Comparison of ENCODE assay signal across 10 mouse cellular contexts in genomic region chr14:33933778-33934317, GRCm38 (mm10). TPM values are rescaled to one million over a fixed set of nuclear protein-coding genes. Genes with fewer than 3 reads are reported as not detected.
DNase-seq lines count a peak whose midpoint lies in the region; ATAC-seq and TF ChIP-seq lines count a peak whose summit lies in the region.
"Had no signal": no experiment of that assay in that cellular context is flagged by ENCODE, and none has a peak within 500 bp of the region (broad histone marks: within the 10 kb centered on the region; RNA-seq: fewer than 3 reads in every experiment).

No protein-coding gene starts in this region.

- 34% methylated on average over 5 of the region's 5 CpGs for WGBS in heart, embryonic 12.5 days
- 45% methylated on average over 5 of the region's 5 CpGs for WGBS in kidney, adult 2 months

- intact Hi-C loops in left cerebral cortex, postnatal 36 days (cut with DNase I) = loop anchor here (1.0 to 5.0 kb wide), 3 partner anchors 107 to 260 kb away; no protein-coding TSS in a partner anchor

- H3K9me3 ChIP-seq in heart, embryonic 12.5 days (replicated peaks) = no peaks in the 10 kb centered on the region

- TF ChIP-seq CTCF in kidney, adult 2 months (conservative IDR thresholded peaks at IDR 0.05; ENCODE audit: insufficient read depth, insufficient read length, low read depth, low read length) = peak; percentile 48

- no peaks in the 10 kb centered on the region; the same call in 1 of the 2 replicates for H3K4me1 ChIP-seq in heart, embryonic 12.5 days (replicated peaks)
- H3K4me1 ChIP-seq in kidney, adult 2 months (ENCODE audit: control insufficient read depth, insufficient read depth, low read length) = no peaks in the 10 kb centered on the region

- peak; percentile 28 for DNase-seq in heart, adult 8-10 months (ENCODE audit: low spot score)
- DNase-seq in Muller cell, postnatal 12 days (ENCODE audit: inconsistent ontology term) = peak; percentile 48
- peak; percentile 79 for DNase-seq in embryo, embryonic 11 days
- DNase-seq in kidney, adult 2 months = peak; percentile 61
- DNase-seq in left cerebral cortex, postnatal 36 days (ENCODE audit: low spot score in 2 of 2) = peak; percentile 41 to 54
- peak; percentile 79 for DNase-seq in retina, embryonic 14.5 days (ENCODE audit: low spot score)
- no peak for DNase-seq in c-Kit-positive CD71-positive TER-119-positive erythroid progenitor cells, embryonic 14.5 days (ENCODE audit: low spot score)

- H3K4me3 ChIP-seq in heart, embryonic 12.5 days = no peak overlapping the region
- H3K4me3 ChIP-seq in kidney, adult 2 months (ENCODE audit: insufficient read depth, low read depth, low read length) = no peak overlapping the region
- H3K4me3 ChIP-seq: myocyte had no signal

- H3K27me3 ChIP-seq in heart, embryonic 12.5 days (replicated peaks) = peaks cover 70% of the 10 kb centered on the region
- no peaks in the 10 kb centered on the region for H3K27me3 ChIP-seq in kidney, adult 2 months (replicated peaks; ENCODE audit: control insufficient read depth, insufficient read depth, low read length)

- H3K27ac ChIP-seq in heart, embryonic 12.5 days (ENCODE audit: poor library complexity, severe bottlenecking) = no peak overlapping the region
- H3K27ac ChIP-seq in kidney, adult 2 months (ENCODE audit: insufficient read depth, low read depth, low read length) = no peak overlapping the region

- ATAC-seq in heart, embryonic 12.5 days (ENCODE audit: insufficient number of reproducible peaks, low FRiP score) = no peak

- H3K4me2 ChIP-seq in heart, embryonic 12.5 days = no peak overlapping the region

- TF ChIP-seq POLR2A in kidney, adult 2 months (IDR thresholded peaks at IDR 0.05; ENCODE audit: low read depth, low read length) = no peak

- H3K36me3 ChIP-seq in heart, embryonic 12.5 days = no peaks in the 10 kb centered on the region
- H3K36me3 ChIP-seq in kidney, adult 2 months (ENCODE audit: control insufficient read depth, insufficient read depth, low read length) = no peaks in the 10 kb centered on the region

- no peak overlapping the region for H3K9ac ChIP-seq in heart, embryonic 12.5 days

RNA-seq across cellular contexts. Expression of gene Gdf2, which starts 7.0 kb away (rescaled TPM):
- total RNA-seq in heart, adult 8-10 months (2022) = under 1 TPM; 0.11 to 0.24 (median 0.20) TPM
- 0.46 and 0.80 TPM in 2 replicates for polyA plus RNA-seq in heart, embryonic 12.5 days (2016; fragmentation: Nextera tagmentation; extraction: Ambion mirVana)
- not detected in 2 replicates for polyA plus RNA-seq in kidney, adult 2 months (2012; rRNA removed)
- total RNA-seq in left cerebral cortex, postnatal 36 days (2021) = not detected
- polyA plus RNA-seq: heart, embryonic 14.5 days; myocyte had no signal

RNA-seq across cellular contexts. Expression of gene Gdf10, which starts 10.5 kb away (rescaled TPM):
- 1 to 10 TPM in 1 of 4 experiments, under 1 TPM in 3; 0.52 to 1.5 (median 0.78) TPM for total RNA-seq in heart, adult 8-10 months (2022)
- 1.3 and 1.5 TPM in 2 replicates for polyA plus RNA-seq in heart, embryonic 12.5 days (2016; fragmentation: Nextera tagmentation; extraction: Ambion mirVana)
- polyA plus RNA-seq in kidney, adult 2 months (2012; rRNA removed) = 8.9 and 11.8 TPM in 2 replicates
- total RNA-seq in left cerebral cortex, postnatal 36 days (2021) = 1 to 10 TPM; 3.7 TPM
- polyA plus RNA-seq: myocyte had no signal

RNA-seq across cellular contexts. Expression of gene Rbp3, which starts 20.0 kb away (rescaled TPM):
- not detected for total RNA-seq in heart, adult 8-10 months (2022)
- 0.14 and 0.36 TPM in 2 replicates for polyA plus RNA-seq in heart, embryonic 12.5 days (2016; fragmentation: Nextera tagmentation; extraction: Ambion mirVana)
- not detected in 2 replicates for polyA plus RNA-seq in kidney, adult 2 months (2012; rRNA removed)
- total RNA-seq in left cerebral cortex, postnatal 36 days (2021) = under 1 TPM in 1 of 2 experiments, not detected in 1; 0.05 TPM
- polyA plus RNA-seq: heart, embryonic 14.5 days had no signal

RNA-seq across cellular contexts. Expression of gene Zfp488, which starts 44.7 kb away (rescaled TPM):
- not detected for total RNA-seq in heart, adult 8-10 months (2022)
- polyA plus RNA-seq in heart, embryonic 12.5 days (2016; fragmentation: Nextera tagmentation; extraction: Ambion mirVana) = 0.04 TPM in 1 of 2 replicates, not detected in the other
- polyA plus RNA-seq in kidney, adult 2 months (2012; rRNA removed) = not detected in 2 replicates
- total RNA-seq in left cerebral cortex, postnatal 36 days (2021) = 1 to 10 TPM; 3.7 to 4.0 TPM
- polyA plus RNA-seq: heart, embryonic 14.5 days; myocyte had no signal
